Mouse (Mus musculus): ENCODE measurements around the gene Hnrnpul2. TPM values are rescaled to one million over a fixed set of nuclear protein-coding genes. Genes with fewer than 3 reads are reported as not detected.

Gene Hnrnpul2
- 10 to 100 TPM; 38.1 to 45.6 (median 44.3) TPM for total RNA-seq (2022)

GRCm38 (mm10) chr19:8819596-8820423, at the start of gene Hnrnpul2:
Hnrnpul2 (plus strand) TSS chr19:8820010.
- DNase-seq (ENCODE audit: low spot score in 2 of 2): peak; percentile 97 to 98

- DNase-seq (ENCODE audit: low spot score in 2 of 2): peak; percentile 45 to 71
Observed at GRCm38 (mm10) chr19:8770567-8771270, 49.1 kb upstream of the Hnrnpul2 start, which contains the start of gene Tmem223. Tmem223 (plus strand) TSS chr19:8770996.

GRCm38 (mm10) chr19:8772996-8773395, 46.8 kb upstream of the Hnrnpul2 start:
- DNase-seq (ENCODE audit: low spot score in 2 of 2): no peak

GRCm38 (mm10) chr19:8773409-8773808, 46.4 kb upstream of the Hnrnpul2 start:
- DNase-seq (ENCODE audit: low spot score in 2 of 2): no peak

GRCm38 (mm10) chr19:8774086-8774835, 45.5 kb upstream of the Hnrnpul2 start, which contains the start of gene Tmem179b:
Tmem179b (minus strand) TSS chr19:8774467.
- peak; percentile 91 to 92 for DNase-seq (ENCODE audit: low spot score in 2 of 2)

- peak in 1 of 2 experiments; percentile 15 for DNase-seq (ENCODE audit: low spot score in 2 of 2)
Observed at GRCm38 (mm10) chr19:8774951-8775421, 44.8 kb upstream of the Hnrnpul2 start.

GRCm38 (mm10) chr19:8786008-8786781, 33.6 kb upstream of the Hnrnpul2 start, which contains the start of gene Taf6l:
Taf6l (minus strand) TSS chr19:8786417.
- DNase-seq (ENCODE audit: low spot score in 2 of 2): peak; percentile 84 to 91

GRCm38 (mm10) chr19:8788521-8788920, 31.3 kb upstream of the Hnrnpul2 start:
- DNase-seq (ENCODE audit: low spot score in 2 of 2): no peak

GRCm38 (mm10) chr19:8789171-8789570, 30.6 kb upstream of the Hnrnpul2 start:
- no peak for DNase-seq (ENCODE audit: low spot score in 2 of 2)

GRCm38 (mm10) chr19:8790171-8790570, 29.6 kb upstream of the Hnrnpul2 start:
- no peak for DNase-seq (ENCODE audit: low spot score in 2 of 2)

- peak; percentile 86 to 91 for DNase-seq (ENCODE audit: low spot score in 2 of 2)
Observed at GRCm38 (mm10) chr19:8798264-8798946, 21.4 kb upstream of the Hnrnpul2 start, which contains the start of gene Polr2g. Polr2g (minus strand) TSS chr19:8798577.

GRCm38 (mm10) chr19:8798947-8799315, 20.9 kb upstream of the Hnrnpul2 start:
- no peak for DNase-seq (ENCODE audit: low spot score in 2 of 2)

- DNase-seq (ENCODE audit: low spot score in 2 of 2): peak; percentile 94 to 95
Observed at GRCm38 (mm10) chr19:8802130-8802821, 17.5 kb upstream of the Hnrnpul2 start, which contains the start of gene Zbtb3. Zbtb3 (plus strand) TSS chr19:8802555.

- DNase-seq (ENCODE audit: low spot score in 2 of 2): no peak
Observed at GRCm38 (mm10) chr19:8803204-8803780, 16.5 kb upstream of the Hnrnpul2 start.

- DNase-seq (ENCODE audit: low spot score in 2 of 2): no peak
Observed at GRCm38 (mm10) chr19:8803879-8804660, 15.7 kb upstream of the Hnrnpul2 start.

GRCm38 (mm10) chr19:8806810-8807209, 13.0 kb upstream of the Hnrnpul2 start:
- DNase-seq (ENCODE audit: low spot score in 2 of 2): no peak

GRCm38 (mm10) chr19:8815812-8816211, 4.0 kb upstream of the Hnrnpul2 start:
- DNase-seq (ENCODE audit: low spot score in 2 of 2): no peak

GRCm38 (mm10) chr19:8817001-8817400, 2.8 kb upstream of the Hnrnpul2 start:
- DNase-seq (ENCODE audit: low spot score in 2 of 2): no peak

Data from gastrocnemius, adult 8-10 months (tissue).